Mouse (Mus musculus): ENCODE data around the gene Pex14. TPM values are rescaled to one million over a fixed set of nuclear protein-coding genes. Genes with fewer than 3 reads are reported as not detected.

Gene Pex14
- polyA plus RNA-seq, 1 experiment from 2014 or later, result 49.2 TPM

- Histone ChIP-seq H3K4me3 (replicated peaks) (peak overlapping the region; percentile 99), H3K36me3 (replicated peaks) (0 out of 2 replicates have a peak, but pooled peaks cover 5% of the 10 kb centered on the region), H3K4me1 (peaks cover 16% of the 10 kb centered on the region), H3K9ac (peak overlapping the region; percentile 88), H3K9me3 (no peaks in the 10 kb centered on the region), H3K27me3 (no peaks in the 10 kb centered on the region), H3K4me2 (peak overlapping the region; percentile 95), H3K27ac (0 out of 2 replicates have a peak overlapping the region, but pooled peaks have one; percentile 50)
- ATAC-seq (ENCODE audit: low FRiP score), result no peak
- WGBS, result 19% methylated on average over 11 of the region's 11 CpGs
Observed at GRCm38 (mm10) chr4:149098571-149098970, 1.1 kb downstream of the Pex14 start.

- peak overlapping the region; percentile 99 for H3K4me3 ChIP-seq (replicated peaks)
- WGBS, result 90% methylated on average over 3 of the region's 3 CpGs
- peak overlapping the region; percentile 95 for H3K4me2 ChIP-seq
Observed at GRCm38 (mm10) chr4:149097956-149098355, 1.7 kb downstream of the Pex14 start.

GRCm38 (mm10) chr4:149091364-149091763 lies 8.3 kb downstream of the Pex14 start:
- Histone ChIP-seq H3K4me1 (no peaks in the 10 kb centered on the region), H3K4me2 (no peak overlapping the region), H3K27ac (no peak overlapping the region), H3K27me3 (no peaks in the 10 kb centered on the region), H3K36me3 (replicated peaks) (peaks cover 11% of the 10 kb centered on the region), H3K4me3 (replicated peaks) (no peak overlapping the region), H3K9ac (no peak overlapping the region), H3K9me3 (no peaks in the 10 kb centered on the region)
- ATAC-seq (ENCODE audit: low FRiP score), result no peak
- WGBS, result 88% methylated on average over 8 of the region's 8 CpGs

More at GRCm38 (mm10) chr4:149097956-149098355, 1.7 kb downstream of the Pex14 start:
- peaks cover 16% of the 10 kb centered on the region for H3K4me1 ChIP-seq
- no peaks in the 10 kb centered on the region for H3K9me3 ChIP-seq
- no peak for ATAC-seq (ENCODE audit: low FRiP score)
- H3K36me3 ChIP-seq (replicated peaks), result peaks cover 8% of the 10 kb centered on the region
- H3K27ac ChIP-seq, result no peak overlapping the region
- peak overlapping the region; percentile 88; the same call in 1 of the 2 replicates for H3K9ac ChIP-seq
- H3K27me3 ChIP-seq, result no peaks in the 10 kb centered on the region

DNA sequence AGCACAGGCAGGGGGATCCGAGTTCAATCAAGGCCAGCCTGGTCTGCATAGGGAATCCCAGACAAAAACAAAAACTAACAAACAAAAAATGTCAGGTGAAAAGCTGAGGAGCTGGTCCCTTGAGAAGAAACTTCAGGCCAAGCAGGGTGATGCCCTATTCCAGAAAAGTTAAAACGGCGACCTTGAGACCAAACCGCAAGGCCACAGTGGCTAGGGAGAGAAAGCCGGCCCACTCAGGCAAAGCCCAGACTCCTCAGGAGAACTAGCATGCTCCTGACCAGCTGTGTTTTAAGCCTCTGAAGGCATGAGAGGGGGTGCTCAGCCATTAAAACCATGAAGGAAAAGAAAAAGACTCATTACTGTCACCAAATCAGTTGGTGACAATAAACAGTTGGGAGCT lies 14.3 kb downstream of the Pex14 start:
- Histone ChIP-seq H3K4me3 (replicated peaks) (no peak overlapping the region), H3K27me3 (no peaks in the 10 kb centered on the region), H3K4me1 (peaks cover 16% of the 10 kb centered on the region; the same call in 1 of the 2 replicates), H3K9me3 (no peaks in the 10 kb centered on the region), H3K36me3 (replicated peaks) (no peaks in the 10 kb centered on the region), H3K27ac (no peak overlapping the region), H3K4me2 (no peak overlapping the region), H3K9ac (no peak overlapping the region)
- 84% methylated on average over 5 of the region's 5 CpGs for WGBS
- ATAC-seq (ENCODE audit: low FRiP score), result no peak

GRCm38 (mm10) chr4:149081528-149081927 lies 18.1 kb downstream of the Pex14 start:
- H3K4me1 ChIP-seq, result peaks cover 21% of the 10 kb centered on the region
- H3K27ac ChIP-seq, result peak overlapping the region; percentile 42; the same call in 1 of the 2 replicates
- H3K36me3 ChIP-seq (replicated peaks), result no peaks in the 10 kb centered on the region
- H3K4me3 ChIP-seq (replicated peaks), result no peak overlapping the region
- H3K9ac ChIP-seq, result no peak overlapping the region
- H3K9me3 ChIP-seq, result no peaks in the 10 kb centered on the region
- WGBS, result 81% methylated on average over 17 of the region's 17 CpGs
- 0 out of 2 replicates have a peak, but pooled peaks have one; percentile 17 for ATAC-seq (ENCODE audit: low FRiP score)
- H3K4me2 ChIP-seq, result no peak overlapping the region
- H3K27me3 ChIP-seq, result no peaks in the 10 kb centered on the region

DNA sequence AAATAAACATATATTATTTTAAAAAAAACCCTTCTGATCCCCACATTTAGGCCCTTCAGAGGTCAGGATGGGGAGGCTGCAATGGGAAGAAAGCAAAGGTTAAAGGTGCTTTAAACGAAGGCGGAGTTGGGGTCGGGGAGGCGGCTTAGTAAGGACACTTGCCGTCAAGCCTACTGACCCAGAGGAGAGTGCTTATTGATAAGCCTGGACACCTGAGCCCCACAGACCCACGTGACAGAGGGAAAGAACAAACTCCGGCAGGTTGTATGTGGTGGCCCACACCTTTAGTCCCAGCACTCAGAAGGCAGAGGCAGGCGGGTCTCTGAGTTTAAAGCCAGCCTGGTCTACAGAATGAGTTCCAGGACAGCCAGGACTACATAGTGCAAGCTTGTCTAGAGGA lies 19.6 kb downstream of the Pex14 start:
- H3K36me3 ChIP-seq (replicated peaks), result peaks cover 6% of the 10 kb centered on the region
- no peak overlapping the region for H3K27ac ChIP-seq
- no peaks in the 10 kb centered on the region for H3K27me3 ChIP-seq
- peaks cover 27% of the 10 kb centered on the region for H3K4me1 ChIP-seq
- no peak overlapping the region for H3K4me3 ChIP-seq (replicated peaks)
- H3K9me3 ChIP-seq, result no peaks in the 10 kb centered on the region
- H3K9ac ChIP-seq, result no peak overlapping the region
- ATAC-seq (ENCODE audit: low FRiP score), result no peak
- H3K4me2 ChIP-seq, result no peak overlapping the region
- 91% methylated on average over 8 of the region's 8 CpGs for WGBS

- WGBS, result 90% methylated on average over 6 of the region's 6 CpGs
Observed at GRCm38 (mm10) chr4:149079629-149080028, 20.0 kb downstream of the Pex14 start.

GRCm38 (mm10) chr4:149078261-149078660 lies 21.4 kb downstream of the Pex14 start:
- peaks cover 24% of the 10 kb centered on the region for H3K4me1 ChIP-seq
- H3K27me3 ChIP-seq, result no peaks in the 10 kb centered on the region
- no peaks in the 10 kb centered on the region for H3K9me3 ChIP-seq
- H3K9ac ChIP-seq, result no peak overlapping the region
- H3K4me2 ChIP-seq, result no peak overlapping the region
- 73% methylated on average over 4 of the region's 4 CpGs for WGBS
- peaks cover 13% of the 10 kb centered on the region for H3K36me3 ChIP-seq (replicated peaks)
- no peak overlapping the region for H3K4me3 ChIP-seq (replicated peaks)
- no peak for ATAC-seq (ENCODE audit: low FRiP score)
- H3K27ac ChIP-seq, result no peak overlapping the region

More at GRCm38 (mm10) chr4:149079629-149080028, 20.0 kb downstream of the Pex14 start:
- H3K9ac ChIP-seq, result no peak overlapping the region
- ATAC-seq (ENCODE audit: low FRiP score), result no peak
- H3K4me1 ChIP-seq, result peaks cover 27% of the 10 kb centered on the region
- H3K36me3 ChIP-seq (replicated peaks), result peaks cover 11% of the 10 kb centered on the region
- no peak overlapping the region for H3K27ac ChIP-seq
- no peaks in the 10 kb centered on the region for H3K9me3 ChIP-seq
- no peaks in the 10 kb centered on the region for H3K27me3 ChIP-seq
- no peak overlapping the region for H3K4me2 ChIP-seq
- H3K4me3 ChIP-seq (replicated peaks), result no peak overlapping the region

GRCm38 (mm10) chr4:149075871-149076575 lies 23.7 kb downstream of the Pex14 start:
- Histone ChIP-seq H3K27ac (peak overlapping the region; percentile 36; the same call in 1 of the 2 replicates), H3K4me3 (replicated peaks) (no peak overlapping the region), H3K4me2 (no peak overlapping the region), H3K4me1 (peaks cover 16% of the 10 kb centered on the region), H3K9ac (peak overlapping the region; percentile 17; the same call in 1 of the 2 replicates), H3K9me3 (no peaks in the 10 kb centered on the region), H3K27me3 (no peaks in the 10 kb centered on the region), H3K36me3 (replicated peaks) (peaks cover 24% of the 10 kb centered on the region)
- 23% methylated on average over 10 of the region's 10 CpGs for WGBS
- peak; percentile 49 for ATAC-seq (ENCODE audit: low FRiP score)

DNA sequence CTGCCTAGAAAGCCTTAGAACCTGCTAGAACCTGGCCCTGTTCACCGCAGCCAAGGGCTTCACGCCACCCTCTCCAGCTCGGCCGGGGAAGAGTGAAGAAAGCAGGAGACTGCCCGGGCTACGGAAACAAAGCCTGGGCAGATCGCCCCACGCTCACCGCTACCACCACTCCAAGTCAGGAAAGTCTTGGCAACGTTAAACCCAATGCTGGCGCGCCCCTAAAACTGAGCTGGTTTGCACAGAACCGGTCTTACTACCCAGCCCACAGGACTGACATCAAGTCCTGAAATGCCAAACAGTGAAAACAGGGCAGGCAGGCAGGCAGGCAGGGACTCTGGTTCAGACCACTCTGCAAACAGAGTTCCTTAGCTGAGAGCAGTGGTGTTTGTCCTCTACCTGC lies 24.6 kb downstream of the Pex14 start:
- no peak overlapping the region for H3K9ac ChIP-seq
- peaks cover 24% of the 10 kb centered on the region for H3K36me3 ChIP-seq (replicated peaks)
- no peaks in the 10 kb centered on the region for H3K27me3 ChIP-seq
- no peak for ATAC-seq (ENCODE audit: low FRiP score)
- H3K9me3 ChIP-seq, result no peaks in the 10 kb centered on the region
- no peak overlapping the region for H3K27ac ChIP-seq
- WGBS, result 96% methylated on average over 13 of the region's 13 CpGs
- H3K4me3 ChIP-seq (replicated peaks), result no peak overlapping the region
- peaks cover 22% of the 10 kb centered on the region for H3K4me1 ChIP-seq
- no peak overlapping the region for H3K4me2 ChIP-seq

DNA sequence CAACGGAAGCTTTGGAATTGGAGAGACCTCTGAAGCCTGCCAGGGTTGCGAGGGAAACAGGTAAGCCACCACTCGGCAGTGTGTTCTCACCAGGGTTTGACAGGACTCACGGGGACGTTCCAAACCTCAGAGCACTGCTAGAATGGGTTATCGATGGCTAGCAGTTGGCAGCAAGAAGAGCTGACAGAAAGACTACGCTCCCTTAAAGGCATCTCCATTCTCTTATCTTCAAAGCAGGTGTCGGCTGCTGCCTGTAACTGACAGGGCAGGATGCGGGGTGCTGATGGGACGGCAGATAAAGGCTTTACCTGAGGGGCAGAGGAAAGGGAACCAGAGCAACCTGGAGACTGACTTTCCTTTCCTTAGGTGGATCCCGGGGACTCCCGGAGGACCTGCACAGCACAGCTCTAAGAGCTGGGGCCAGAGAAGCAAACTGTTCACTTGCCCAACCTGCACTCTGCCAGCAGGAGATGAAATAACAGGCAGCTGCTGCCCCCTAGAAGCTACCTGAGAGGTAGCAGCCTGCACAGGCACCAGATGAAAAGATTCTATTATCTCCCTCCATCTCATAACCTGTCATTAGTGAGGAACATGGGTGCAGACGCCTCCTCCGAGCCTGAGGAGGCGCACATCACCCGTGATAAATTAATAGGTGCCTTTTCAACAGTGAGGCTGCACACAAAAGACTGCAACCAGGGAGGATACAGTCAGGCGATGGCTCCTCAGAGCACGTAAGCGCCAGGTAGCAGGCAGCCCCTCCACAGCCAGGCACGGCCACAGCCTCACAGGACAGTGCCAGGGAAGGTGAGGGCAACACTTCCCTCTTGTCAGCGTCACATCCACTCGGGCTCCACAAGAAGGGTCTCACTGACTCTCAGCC lies 32.8 kb downstream of the Pex14 start:
- WGBS, result 85% methylated on average over 22 of the region's 22 CpGs
- H3K9me3 ChIP-seq, result no peaks in the 10 kb centered on the region

More for the DNA sequence above, 32.8 kb downstream of the Pex14 start:
- Histone ChIP-seq H3K4me3 (replicated peaks) (no peak overlapping the region), H3K27me3 (0 out of 2 replicates have a peak, but pooled peaks cover 4% of the 10 kb centered on the region), H3K9ac (no peak overlapping the region), H3K36me3 (replicated peaks) (0 out of 2 replicates have a peak, but pooled peaks cover 9% of the 10 kb centered on the region), H3K4me2 (no peak overlapping the region), H3K4me1 (peaks cover 33% of the 10 kb centered on the region), H3K27ac (no peak overlapping the region)
- ATAC-seq (ENCODE audit: low FRiP score), result no peak; the same call in 1 of the 2 replicates

Measured in forebrain, embryonic 12.5 days (tissue).